Mouse (Mus musculus): ENCODE results near the gene Dnaja3. TPM values are rescaled to one million over a fixed set of nuclear protein-coding genes. Genes with fewer than 3 reads are reported as not detected.

Gene Dnaja3
- polyA plus RNA-seq, 1 experiment from 2014 or later, result 58.0 TPM

DNA sequence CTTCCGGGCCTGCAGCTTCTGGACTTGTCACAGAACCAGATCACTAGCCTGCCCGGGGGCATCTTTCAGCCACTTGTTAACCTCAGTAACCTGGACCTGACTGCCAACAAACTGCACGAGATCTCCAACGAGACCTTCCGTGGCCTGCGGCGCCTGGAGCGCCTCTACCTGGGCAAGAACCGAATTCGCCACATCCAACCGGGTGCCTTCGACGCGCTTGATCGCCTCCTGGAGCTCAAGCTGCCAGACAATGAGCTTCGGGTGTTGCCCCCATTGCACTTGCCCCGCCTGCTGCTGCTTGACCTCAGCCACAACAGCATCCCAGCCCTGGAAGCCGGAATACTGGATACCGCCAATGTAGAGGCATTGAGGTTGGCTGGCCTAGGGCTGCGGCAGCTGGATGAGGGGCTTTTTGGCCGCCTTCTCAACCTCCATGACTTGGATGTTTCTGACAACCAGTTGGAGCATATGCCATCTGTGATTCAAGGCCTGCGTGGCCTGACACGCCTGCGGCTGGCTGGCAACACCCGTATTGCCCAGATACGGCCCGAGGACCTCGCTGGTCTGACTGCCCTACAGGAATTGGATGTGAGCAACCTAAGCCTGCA, 8.7 kb downstream of the Dnaja3 start:
- Histone ChIP-seq H3K27ac (replicated peaks) (no peak overlapping the region), H3K4me3 (no peak overlapping the region), H3K4me1 (peaks cover 10% of the 10 kb centered on the region), H3K27me3 (no peaks in the 10 kb centered on the region), H3K9me3 (no peaks in the 10 kb centered on the region), H3K36me3 (peaks cover 8% of the 10 kb centered on the region; the same call in 1 of the 2 replicates), H3K4me2 (replicated peaks) (no peak overlapping the region), H3K9ac (replicated peaks) (no peak overlapping the region)
- ATAC-seq (replicated peaks), result no peak
- 87% methylated on average over 28 of the region's 28 CpGs for WGBS

GRCm38 (mm10) chr16:4649211-4649610, 9.4 kb downstream of the Dnaja3 start:
- ATAC-seq (replicated peaks), result no peak
- WGBS, result 92% methylated on average over 5 of the region's 5 CpGs
- Histone ChIP-seq H3K27me3 (no peaks in the 10 kb centered on the region), H3K4me2 (replicated peaks) (no peak overlapping the region), H3K4me1 (peaks cover 3% of the 10 kb centered on the region), H3K27ac (replicated peaks) (no peak overlapping the region), H3K36me3 (peaks cover 8% of the 10 kb centered on the region; the same call in 1 of the 2 replicates), H3K9ac (replicated peaks) (no peak overlapping the region), H3K4me3 (no peak overlapping the region), H3K9me3 (no peaks in the 10 kb centered on the region)

DNA sequence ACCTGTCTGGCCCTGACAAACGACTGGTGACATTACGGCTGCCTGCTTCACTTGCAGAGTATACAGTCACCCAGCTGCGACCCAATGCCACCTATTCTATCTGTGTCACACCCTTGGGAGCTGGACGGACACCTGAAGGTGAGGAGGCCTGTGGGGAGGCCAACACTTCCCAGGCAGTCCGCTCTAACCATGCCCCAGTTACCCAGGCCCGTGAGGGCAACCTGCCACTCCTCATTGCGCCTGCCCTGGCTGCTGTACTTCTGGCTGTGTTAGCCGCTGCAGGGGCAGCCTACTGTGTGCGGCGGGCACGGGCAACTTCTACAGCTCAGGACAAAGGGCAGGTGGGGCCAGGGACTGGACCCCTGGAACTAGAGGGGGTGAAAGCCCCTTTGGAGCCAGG, 9.9 kb downstream of the Dnaja3 start:
- Histone ChIP-seq H3K27me3 (no peaks in the 10 kb centered on the region), H3K9ac (replicated peaks) (no peak overlapping the region), H3K36me3 (peaks cover 8% of the 10 kb centered on the region; the same call in 1 of the 2 replicates), H3K27ac (replicated peaks) (no peak overlapping the region), H3K4me2 (replicated peaks) (no peak overlapping the region), H3K9me3 (no peaks in the 10 kb centered on the region), H3K4me3 (no peak overlapping the region), H3K4me1 (no peaks in the 10 kb centered on the region)
- no peak for ATAC-seq (replicated peaks)
- WGBS, result 93% methylated on average over 11 of the region's 11 CpGs

- Histone ChIP-seq H3K9ac (replicated peaks) (no peak overlapping the region), H3K27me3 (no peaks in the 10 kb centered on the region), H3K4me1 (no peaks in the 10 kb centered on the region), H3K4me3 (no peak overlapping the region), H3K27ac (replicated peaks) (no peak overlapping the region), H3K36me3 (peaks cover 9% of the 10 kb centered on the region; the same call in 1 of the 2 replicates), H3K4me2 (replicated peaks) (no peak overlapping the region), H3K9me3 (no peaks in the 10 kb centered on the region)
- ATAC-seq (replicated peaks), result no peak
- WGBS, result 87% methylated on average over 3 of the region's 3 CpGs
Observed at GRCm38 (mm10) chr16:4650161-4650560, 10.4 kb downstream of the Dnaja3 start.

DNA sequence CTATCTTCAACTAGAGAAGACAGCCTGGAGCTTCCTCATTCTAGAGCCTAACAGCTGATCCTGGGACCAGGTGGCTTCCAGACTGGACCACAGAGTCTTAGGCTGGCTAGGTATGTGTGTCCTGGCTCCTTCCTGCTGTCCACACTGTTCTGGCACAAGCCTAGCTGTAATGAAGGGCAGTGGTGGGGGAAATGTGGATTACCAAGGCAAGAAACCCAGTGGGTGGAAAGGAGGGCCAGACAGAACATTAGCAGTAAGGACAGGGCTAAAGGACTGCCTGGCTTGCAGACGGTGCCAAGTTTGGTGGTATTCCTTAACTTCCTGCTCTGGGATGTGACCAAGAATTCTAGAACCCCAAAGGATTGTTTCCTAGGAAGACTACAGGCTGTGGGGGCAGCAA, 11.3 kb downstream of the Dnaja3 start:
- Histone ChIP-seq H3K4me3 (no peak overlapping the region), H3K36me3 (peaks cover 10% of the 10 kb centered on the region; the same call in 1 of the 2 replicates), H3K9me3 (no peaks in the 10 kb centered on the region), H3K9ac (replicated peaks) (no peak overlapping the region), H3K27ac (replicated peaks) (no peak overlapping the region), H3K4me1 (no peaks in the 10 kb centered on the region), H3K4me2 (replicated peaks) (no peak overlapping the region), H3K27me3 (no peaks in the 10 kb centered on the region)
- WGBS, result 100% methylated on average over 1 of the region's 1 CpGs
- ATAC-seq (replicated peaks), result no peak

DNA sequence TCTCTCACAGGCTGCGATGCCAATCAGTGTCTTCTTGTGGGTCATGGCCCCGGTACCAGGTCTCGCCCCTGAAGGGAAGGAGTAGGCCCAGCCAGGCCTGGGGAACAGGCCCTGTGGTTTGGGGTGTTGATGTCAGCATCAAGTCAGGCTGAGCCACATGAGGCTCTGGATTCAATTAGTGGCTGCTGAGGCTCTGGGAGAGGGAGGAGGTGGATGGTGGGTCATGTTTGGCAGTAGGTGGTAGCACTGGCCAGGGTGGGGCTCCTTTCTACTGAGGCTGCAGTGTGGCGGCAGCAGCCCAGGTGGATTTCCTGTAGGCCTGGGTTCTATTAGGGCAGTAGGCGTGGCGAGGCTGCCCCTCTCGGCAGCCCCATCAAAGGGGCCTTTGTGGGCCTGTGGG, 11.8 kb downstream of the Dnaja3 start:
- H3K36me3 ChIP-seq, result peaks cover 10% of the 10 kb centered on the region; the same call in 1 of the 2 replicates
- ATAC-seq (replicated peaks), result no peak
- no peaks in the 10 kb centered on the region for H3K27me3 ChIP-seq
- no peaks in the 10 kb centered on the region for H3K9me3 ChIP-seq
- no peak overlapping the region for H3K4me2 ChIP-seq (replicated peaks)
- 57% methylated on average over 7 of the region's 7 CpGs for WGBS
- no peaks in the 10 kb centered on the region for H3K4me1 ChIP-seq
- no peak overlapping the region for H3K9ac ChIP-seq (replicated peaks)
- no peak overlapping the region for H3K4me3 ChIP-seq
- no peak overlapping the region for H3K27ac ChIP-seq (replicated peaks)

DNA sequence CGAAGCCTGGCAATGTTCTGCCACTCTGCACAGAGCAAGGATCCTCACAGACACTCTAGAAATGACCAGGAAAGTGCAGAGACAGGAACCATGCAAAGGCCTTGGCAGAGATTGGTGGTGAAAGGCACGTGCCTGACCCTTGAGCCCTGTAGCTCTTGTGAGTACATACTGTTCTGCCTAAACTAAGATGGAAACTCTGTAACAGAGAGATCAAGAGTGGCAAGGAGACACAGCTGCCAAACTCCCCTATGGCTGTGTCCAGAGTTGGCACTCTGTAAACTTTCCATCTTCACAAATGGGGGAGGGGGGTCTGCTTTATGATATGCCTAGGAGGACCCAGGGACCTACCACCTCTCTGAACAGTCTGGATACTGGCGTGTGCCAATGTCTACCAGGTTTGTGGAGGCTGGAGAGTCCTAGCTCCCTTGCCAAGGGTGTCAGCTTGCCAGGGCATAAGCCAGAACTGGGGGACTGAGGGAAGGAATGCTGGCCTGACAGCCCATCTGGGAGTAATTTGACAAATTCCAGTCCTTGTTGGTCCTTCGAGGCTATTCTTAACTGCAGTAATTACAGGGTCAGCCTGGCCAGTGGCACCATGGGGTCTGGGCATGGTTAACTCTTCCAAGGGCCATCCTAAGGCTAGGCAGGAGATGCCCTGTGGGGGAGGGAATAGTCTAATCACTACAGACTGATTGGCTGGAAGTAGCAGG, 13.1 kb downstream of the Dnaja3 start:
- H3K4me2 ChIP-seq (replicated peaks), result no peak overlapping the region
- peaks cover 10% of the 10 kb centered on the region; the same call in 1 of the 2 replicates for H3K36me3 ChIP-seq
- WGBS, result 79% methylated on average over 4 of the region's 4 CpGs
- H3K4me3 ChIP-seq, result no peak overlapping the region
- H3K9ac ChIP-seq (replicated peaks), result no peak overlapping the region
- H3K27me3 ChIP-seq, result no peaks in the 10 kb centered on the region
- H3K27ac ChIP-seq (replicated peaks), result no peak overlapping the region
- no peak for ATAC-seq (replicated peaks)
- H3K4me1 ChIP-seq, result no peaks in the 10 kb centered on the region
- no peaks in the 10 kb centered on the region for H3K9me3 ChIP-seq

- no peaks in the 10 kb centered on the region for H3K9me3 ChIP-seq
- H3K27me3 ChIP-seq, result no peaks in the 10 kb centered on the region
- H3K4me2 ChIP-seq (replicated peaks), result no peak overlapping the region
- peaks cover 10% of the 10 kb centered on the region; the same call in 1 of the 2 replicates for H3K36me3 ChIP-seq
- H3K4me3 ChIP-seq, result no peak overlapping the region
- H3K9ac ChIP-seq (replicated peaks), result no peak overlapping the region
- peaks cover 9% of the 10 kb centered on the region for H3K4me1 ChIP-seq
- ATAC-seq (replicated peaks), result no peak
- no peak overlapping the region for H3K27ac ChIP-seq (replicated peaks)
- 84% methylated on average over 10 of the region's 10 CpGs for WGBS
Observed at GRCm38 (mm10) chr16:4654706-4655105, 14.9 kb downstream of the Dnaja3 start.

DNA sequence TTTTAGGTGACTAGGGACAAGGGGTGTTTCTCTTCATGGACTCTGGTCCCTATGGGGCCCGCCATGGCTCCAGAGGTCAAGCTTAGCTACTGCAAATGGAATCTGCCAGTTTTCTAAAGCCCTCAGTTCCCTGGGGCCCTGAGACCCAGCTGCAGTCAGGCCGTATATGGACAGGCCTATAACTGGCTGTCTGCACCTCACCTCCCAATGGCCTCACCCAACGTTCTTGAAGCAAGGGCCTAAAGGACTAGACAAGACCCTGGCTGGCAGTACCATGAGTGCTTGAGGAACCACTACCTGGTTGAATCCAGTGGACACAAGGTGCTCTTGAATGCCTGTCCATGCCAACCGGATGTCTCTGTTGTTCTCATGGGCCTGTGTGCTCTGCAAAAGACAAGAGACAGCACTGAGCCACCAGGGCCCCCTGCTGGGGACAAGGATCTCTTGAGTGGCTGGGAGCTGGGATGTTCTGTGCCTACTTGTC, 15.5 kb downstream of the Dnaja3 start:
- Histone ChIP-seq H3K36me3 (peaks cover 10% of the 10 kb centered on the region; the same call in 1 of the 2 replicates), H3K27ac (replicated peaks) (no peak overlapping the region), H3K4me3 (no peak overlapping the region), H3K4me1 (peaks cover 9% of the 10 kb centered on the region), H3K27me3 (no peaks in the 10 kb centered on the region), H3K9ac (replicated peaks) (no peak overlapping the region), H3K4me2 (replicated peaks) (no peak overlapping the region), H3K9me3 (no peaks in the 10 kb centered on the region)
- ATAC-seq (replicated peaks), result no peak
- 80% methylated on average over 4 of the region's 4 CpGs for WGBS

DNA sequence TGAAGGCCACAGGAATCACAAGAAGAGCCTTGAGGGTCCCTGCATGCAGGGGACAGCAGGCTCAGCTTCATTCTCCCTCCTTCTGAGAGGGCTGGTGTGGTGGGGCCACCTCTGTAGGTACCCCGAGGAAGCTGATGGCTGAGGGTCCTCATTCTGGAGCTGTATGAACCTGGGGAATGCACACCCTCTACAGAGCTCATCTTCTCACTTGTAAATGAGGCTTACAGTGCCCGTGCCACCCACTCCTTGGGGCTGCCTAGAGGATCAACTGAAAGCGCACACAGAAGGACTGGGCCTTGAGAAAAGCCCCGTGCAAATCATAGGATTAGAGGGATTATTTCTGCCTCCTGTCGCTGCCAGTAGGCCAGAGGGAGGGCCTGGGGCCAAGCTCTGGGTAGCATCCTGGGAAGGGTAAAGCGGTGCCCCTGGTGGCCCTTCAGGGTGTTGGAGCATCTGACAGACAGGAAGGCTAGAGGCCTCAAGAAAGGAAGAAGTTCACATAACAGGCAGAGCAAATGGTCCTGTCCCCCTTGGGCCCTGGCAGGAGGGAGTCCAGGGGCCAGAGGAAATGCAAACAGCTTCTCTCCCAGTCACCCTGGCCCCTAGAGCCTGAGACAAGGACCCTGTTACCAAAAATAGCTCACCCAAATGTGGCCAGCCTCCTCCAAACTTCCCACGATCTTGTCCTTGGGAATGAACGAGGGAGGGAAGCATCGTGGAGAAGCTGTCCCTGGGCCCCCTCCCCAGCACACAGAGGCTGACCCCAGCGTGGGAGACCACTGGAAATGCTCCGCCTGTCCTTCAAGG, 16.2 kb downstream of the Dnaja3 start:
- Histone ChIP-seq H3K9ac (replicated peaks) (no peak overlapping the region), H3K4me2 (replicated peaks) (no peak overlapping the region), H3K27ac (replicated peaks) (no peak overlapping the region), H3K4me3 (no peak overlapping the region), H3K27me3 (no peaks in the 10 kb centered on the region), H3K36me3 (peaks cover 8% of the 10 kb centered on the region; the same call in 1 of the 2 replicates), H3K4me1 (peaks cover 9% of the 10 kb centered on the region), H3K9me3 (no peaks in the 10 kb centered on the region)
- 39% methylated on average over 11 of the region's 11 CpGs for WGBS
- no peak for ATAC-seq (replicated peaks)

DNA sequence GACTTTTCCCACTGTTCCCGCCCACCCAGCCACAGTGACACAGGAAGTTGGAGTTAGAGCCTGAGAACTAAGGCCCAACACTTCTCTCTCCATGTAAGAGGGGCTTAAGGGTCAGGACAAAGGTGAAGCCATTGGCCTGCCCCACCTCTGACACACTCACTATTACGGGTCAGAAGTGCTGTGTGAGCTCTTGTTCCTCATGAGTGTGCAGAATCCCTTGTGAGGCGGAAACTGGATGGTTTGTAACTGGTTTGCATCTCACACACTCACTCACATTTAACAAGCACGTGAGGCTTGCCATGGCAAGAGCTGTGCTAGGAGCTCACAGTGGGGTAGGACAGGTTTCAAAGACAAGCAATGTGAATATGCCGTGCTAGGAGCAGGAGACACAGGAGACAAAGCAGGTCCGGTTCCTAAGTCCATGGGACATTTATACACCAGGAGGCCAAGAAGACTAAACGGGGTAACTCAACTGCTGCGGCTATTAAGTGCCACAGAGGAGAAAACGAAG, 16.8 kb downstream of the Dnaja3 start:
- 61% methylated on average over 9 of the region's 9 CpGs for WGBS
- peaks cover 9% of the 10 kb centered on the region for H3K4me1 ChIP-seq
- no peak for ATAC-seq (replicated peaks)
- no peaks in the 10 kb centered on the region for H3K27me3 ChIP-seq
- 0 out of 2 replicates have a peak, but pooled peaks cover 13% of the 10 kb centered on the region for H3K36me3 ChIP-seq
- H3K4me2 ChIP-seq (replicated peaks), result no peak overlapping the region
- no peak overlapping the region for H3K4me3 ChIP-seq
- no peak overlapping the region for H3K27ac ChIP-seq (replicated peaks)
- no peaks in the 10 kb centered on the region for H3K9me3 ChIP-seq
- no peak overlapping the region for H3K9ac ChIP-seq (replicated peaks)

All from forebrain, embryonic 15.5 days (tissue).